Mouse (Mus musculus) activated CD4-positive, CD25-positive, alpha-beta regulatory T cell, adult 9 weeks (primary cell): Measurements from ENCODE around the gene Sfn. TPM values are rescaled to one million over a fixed set of nuclear protein-coding genes. Genes with fewer than 3 reads are reported as not detected.

Experiments used
- polyA plus RNA-seq: library from polyadenylated mRNA; unstranded; fragments of 100-300 nt; shearing (Covaris generic); gene quantifications from one replicate; pipeline ENCODE4 v1.2.1, GENCODE M21; 2017

Sfn gene
- polyA plus RNA-seq: 10.9 TPM

GRCm38 (mm10) chr4:133601721-133602218 is at the start of gene Sfn:
TSS of gene Sfn (minus strand) at chr4:133602168.

GRCm38 (mm10) chr4:133649989-133650699 is 48.2 kb upstream of the Sfn start, which contains the start of gene Zdhhc18:
TSS of gene Zdhhc18 (minus strand) at chr4:133650154.

GRCm38 (mm10) chr4:133584059-133584951 is 17.7 kb downstream of the Sfn start, which contains the start of gene Gpn2:
TSS of gene Gpn2 (plus strand) at chr4:133584362.

GRCm38 (mm10) chr4:133574070-133574842 is 27.7 kb downstream of the Sfn start, which contains the start of gene Gpatch3:
TSS of gene Gpatch3 (plus strand) at chr4:133574745.

GRCm38 (mm10) chr4:133552768-133553447 is 49.1 kb downstream of the Sfn start, which contains the start of gene Nr0b2:
TSS of gene Nr0b2 (plus strand) at chr4:133553376.

Other genes starting within 250 kb of the Sfn start
- 4.4 TPM for gene Wdtc1, start 248.7 kb downstream of the Sfn start, polyA plus RNA-seq
- gene Slc9a1, start 232.5 kb downstream of the Sfn start, polyA plus RNA-seq: 27.6 TPM
- gene Tent5b, start 122.0 kb downstream of the Sfn start, polyA plus RNA-seq: not detected
- gene Trnp1, start 103.6 kb downstream of the Sfn start, polyA plus RNA-seq: not detected
- gene Kdf1, start 83.2 kb downstream of the Sfn start, polyA plus RNA-seq: 0.39 TPM
- gene Nudc, start 56.2 kb downstream of the Sfn start, polyA plus RNA-seq: 148 TPM
- not detected for gene Nr0b2, start 48.8 kb downstream of the Sfn start, polyA plus RNA-seq
- 2.6 TPM for gene Gpatch3, start 27.4 kb downstream of the Sfn start, polyA plus RNA-seq
- gene Gpn2, start 17.8 kb downstream of the Sfn start, polyA plus RNA-seq: 21.0 TPM
- 22.5 TPM for gene Zdhhc18, start 48.0 kb upstream of the Sfn start, polyA plus RNA-seq
- gene Pigv, start 70.5 kb upstream of the Sfn start, polyA plus RNA-seq: 30.4 TPM
- 32.8 TPM for gene Arid1a, start 154.6 kb upstream of the Sfn start, polyA plus RNA-seq